Mouse (Mus musculus): ENCODE measurements at regions not wholly inside any gene's neighbourhood (a gene's known extent, or its start where the extent isn't known, plus 50 kb on each side); places are given as distances from the start of the nearest gene placed in this dataset.

DNA sequence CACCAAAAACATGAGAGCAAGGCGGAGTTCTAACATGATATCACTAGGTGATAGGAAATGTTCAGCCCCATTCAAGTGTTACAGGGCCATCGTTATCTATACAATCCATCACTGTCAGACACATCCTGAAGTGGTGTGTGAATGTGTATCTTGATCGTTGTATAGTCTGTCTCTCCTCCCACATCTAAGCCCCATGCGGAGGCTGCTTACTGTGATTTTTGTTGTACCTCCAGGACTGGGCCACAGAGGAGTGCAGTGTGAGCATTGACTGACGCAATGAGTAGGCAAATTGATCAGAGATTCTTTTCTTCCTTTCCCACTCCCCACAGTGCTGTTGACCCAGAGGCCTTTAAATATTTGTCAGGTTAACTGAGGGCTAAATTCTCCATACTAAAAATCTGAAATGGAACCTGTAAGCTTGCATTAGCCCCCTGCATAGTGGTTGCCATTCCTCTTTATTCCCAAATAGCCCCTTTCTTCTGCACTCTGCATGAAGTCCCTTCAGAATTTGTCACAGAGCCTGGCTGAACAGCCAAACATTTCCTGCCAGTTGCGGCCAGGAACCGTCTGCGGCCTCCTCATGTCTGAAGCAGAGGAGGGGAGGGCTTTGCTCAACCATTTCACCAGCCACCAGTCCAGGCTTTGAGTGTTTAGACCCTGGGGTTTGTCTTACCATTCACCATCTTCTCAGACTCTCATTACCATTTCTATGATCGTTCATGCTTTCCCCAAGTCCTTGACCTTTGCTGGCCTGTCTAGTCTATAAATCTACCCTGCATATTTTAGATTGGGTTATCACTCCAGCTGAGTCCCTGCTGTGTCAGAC, 119.3 kb downstream of the Ttc8 start:
- no peak for DNase-seq

GRCm38 (mm10) chr12:99041606-99042005, 121.2 kb downstream of the Ttc8 start:
- no peak for DNase-seq

- no peak for DNase-seq
Measured at GRCm38 (mm10) chr12:99042918-99043862, 122.8 kb downstream of the Ttc8 start.

- no peak for DNase-seq
Measured at GRCm38 (mm10) chr12:99044477-99044876, 124.1 kb downstream of the Ttc8 start.

GRCm38 (mm10) chr12:99050426-99050825, 130.1 kb downstream of the Ttc8 start:
- DNase-seq, result no peak

DNA sequence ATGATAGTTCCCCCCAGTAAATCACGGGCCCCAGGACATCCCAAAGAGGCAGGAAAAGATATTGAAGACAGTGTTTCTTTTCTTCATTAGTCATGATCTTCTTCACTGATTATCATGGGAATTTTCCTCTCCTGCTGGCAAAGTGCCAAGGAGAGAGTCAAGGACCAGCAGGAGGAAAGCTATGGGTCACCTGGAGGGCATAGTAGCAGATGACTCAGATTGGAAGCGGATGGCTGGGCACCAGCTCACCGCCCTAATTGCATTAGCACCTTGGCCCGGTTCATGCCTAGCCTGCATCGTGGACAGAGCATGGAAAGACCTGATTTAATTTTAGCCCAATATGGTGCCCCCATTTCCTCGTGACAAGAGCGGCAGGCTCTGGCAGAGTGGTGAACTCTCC, 132.2 kb downstream of the Ttc8 start:
- DNase-seq, result no peak

DNA sequence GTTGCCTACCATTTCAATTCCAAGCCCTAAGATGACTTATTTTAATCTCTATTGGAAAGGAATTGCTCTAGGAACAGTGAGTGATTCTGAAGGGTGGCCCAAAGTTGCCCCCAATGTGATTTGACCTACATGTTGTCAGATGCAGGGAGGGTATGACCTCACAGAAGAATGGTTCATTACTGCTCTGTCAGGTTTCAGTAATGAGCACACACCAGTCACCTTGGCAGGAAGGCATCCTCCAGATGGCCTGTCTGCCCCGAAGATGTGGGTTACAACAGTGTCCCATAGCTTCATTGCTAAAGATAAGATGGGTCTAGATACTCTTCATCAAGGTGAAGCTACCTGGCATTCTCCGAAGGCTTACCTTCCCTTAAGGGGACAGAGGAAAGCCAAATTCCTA, 137.1 kb downstream of the Ttc8 start:
- DNase-seq, result no peak

DNA sequence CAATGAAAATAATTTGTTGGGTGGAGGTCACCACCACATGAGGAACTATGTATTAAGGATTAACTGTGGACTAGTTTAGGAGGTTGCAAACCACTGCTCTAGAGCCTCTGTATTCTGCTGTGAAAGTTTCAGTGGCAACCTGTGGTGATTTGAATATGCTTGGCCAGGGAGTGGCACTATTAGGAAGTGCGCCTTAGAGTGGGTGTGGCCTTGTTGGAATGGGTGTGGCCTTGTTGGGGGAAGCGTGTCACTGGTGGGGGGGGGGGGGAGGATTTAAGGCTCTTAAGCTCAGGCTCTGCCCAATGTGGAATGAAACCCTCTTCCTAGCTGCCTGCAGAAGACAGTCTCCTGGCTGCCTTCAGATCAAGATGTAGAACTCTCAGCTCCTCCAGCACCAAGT, 138.5 kb downstream of the Ttc8 start:
- DNase-seq, result no peak

GRCm38 (mm10) chr12:99059491-99059890, 139.1 kb downstream of the Ttc8 start:
- no peak for DNase-seq

DNA sequence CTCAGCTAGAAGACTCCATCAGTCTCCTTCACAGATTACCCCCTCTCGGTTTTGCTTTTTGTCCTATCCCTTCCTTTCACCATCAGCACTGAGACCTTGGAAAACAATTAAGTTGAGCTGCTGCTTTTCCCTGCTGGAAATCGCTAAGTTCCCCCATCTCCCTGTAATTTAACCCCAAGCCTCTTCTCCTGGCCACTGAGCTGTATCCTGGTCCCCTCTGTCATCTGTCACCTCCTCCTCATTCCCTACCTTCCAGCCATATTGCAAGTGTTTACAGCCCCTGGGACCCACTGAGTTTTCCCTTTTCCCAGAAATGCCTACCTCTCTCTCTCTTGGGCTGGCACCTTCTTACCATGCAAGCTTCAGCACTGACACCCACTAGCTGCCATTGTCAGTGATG, 140.3 kb downstream of the Ttc8 start:
- DNase-seq, result no peak

GRCm38 (mm10) chr12:99063441-99063840, 143.1 kb downstream of the Ttc8 start:
- DNase-seq, result no peak

DNA sequence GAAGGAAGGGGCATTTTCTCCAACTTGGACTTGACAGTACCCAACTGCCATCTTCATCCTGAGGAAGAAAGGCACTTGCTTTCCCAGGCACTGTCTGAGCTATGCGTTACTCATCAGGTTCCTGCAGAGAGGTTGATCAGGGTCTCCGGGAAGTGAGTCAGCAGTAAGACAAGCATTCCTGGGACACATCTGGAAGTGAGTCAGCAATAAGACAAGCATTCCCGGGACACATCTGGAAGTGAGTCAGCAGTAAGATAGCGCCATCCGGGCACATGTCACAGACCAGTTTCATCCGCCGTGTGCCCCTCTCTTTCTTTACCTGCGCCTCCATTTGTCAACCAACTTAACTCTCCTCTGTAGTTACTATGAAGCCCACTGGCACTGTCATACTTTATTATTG, 143.5 kb downstream of the Ttc8 start:
- no peak for DNase-seq

- DNase-seq, result no peak
Measured at GRCm38 (mm10) chr12:99067962-99068361, 147.6 kb downstream of the Ttc8 start.

DNA sequence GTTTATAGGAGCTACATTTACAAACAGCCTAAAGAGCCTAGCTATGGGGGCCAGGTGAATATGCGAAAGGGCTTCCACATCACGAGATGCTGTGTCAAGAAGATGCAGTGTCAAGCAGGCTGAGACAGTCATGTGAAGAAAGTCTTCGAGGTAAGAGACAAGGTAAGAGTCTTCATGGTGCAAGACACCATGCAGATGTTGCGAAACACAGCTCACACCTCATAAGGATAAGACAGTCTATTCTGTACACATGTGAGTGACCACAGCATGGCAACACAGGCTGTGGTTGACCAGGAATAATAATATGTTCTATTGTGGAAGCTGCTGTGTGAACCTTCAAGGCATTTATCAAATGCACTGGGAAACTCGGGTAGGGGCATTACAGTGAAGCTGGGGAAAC, 153.4 kb downstream of the Ttc8 start:
- no peak for DNase-seq

- no peak for DNase-seq
Measured at GRCm38 (mm10) chr12:99077366-99077765, 157.0 kb downstream of the Ttc8 start.

DNA sequence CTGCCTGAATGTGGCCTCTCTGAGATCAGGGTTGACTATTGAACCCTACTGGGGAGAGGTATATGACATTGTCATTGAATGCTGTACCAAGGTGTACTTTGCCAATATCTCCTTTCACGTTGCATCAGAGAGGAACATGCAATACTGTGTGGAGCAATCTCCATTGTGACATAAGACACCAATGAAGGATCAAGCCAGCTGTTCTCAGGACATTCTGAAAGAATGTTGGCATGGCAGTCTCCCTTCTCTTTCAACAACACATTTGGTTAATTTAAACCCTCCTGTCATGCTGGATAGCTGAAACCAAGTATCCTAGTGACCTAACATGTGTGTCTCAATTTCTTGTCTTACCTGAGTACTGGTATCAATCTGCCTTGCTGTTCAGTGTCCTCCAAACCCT, 159.5 kb downstream of the Ttc8 start:
- DNase-seq, result no peak

DNA sequence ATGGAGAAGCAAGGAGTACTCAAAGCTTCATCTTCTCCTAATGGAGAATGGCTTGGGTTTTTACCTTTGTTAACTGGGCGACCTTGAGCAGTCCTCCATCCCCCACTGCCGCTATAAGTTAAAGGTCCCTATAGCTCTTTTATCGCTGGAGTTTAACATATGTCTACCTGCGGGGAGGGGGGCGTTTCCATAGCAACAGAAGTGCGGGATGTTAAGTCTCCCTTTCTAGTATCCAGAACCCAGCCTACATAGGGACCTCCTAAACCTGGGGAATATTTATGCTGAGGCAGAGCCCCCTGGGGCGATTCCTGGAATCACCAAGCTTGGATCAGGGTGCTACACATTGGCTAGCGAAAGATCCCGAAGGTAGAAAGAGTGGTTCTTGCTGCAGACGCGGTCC, 163.2 kb downstream of the Ttc8 start:
- DNase-seq, result no peak

- DNase-seq, result peak; percentile 56 to 77
Measured at GRCm38 (mm10) chr12:99084144-99084543, 163.8 kb downstream of the Ttc8 start.

DNA sequence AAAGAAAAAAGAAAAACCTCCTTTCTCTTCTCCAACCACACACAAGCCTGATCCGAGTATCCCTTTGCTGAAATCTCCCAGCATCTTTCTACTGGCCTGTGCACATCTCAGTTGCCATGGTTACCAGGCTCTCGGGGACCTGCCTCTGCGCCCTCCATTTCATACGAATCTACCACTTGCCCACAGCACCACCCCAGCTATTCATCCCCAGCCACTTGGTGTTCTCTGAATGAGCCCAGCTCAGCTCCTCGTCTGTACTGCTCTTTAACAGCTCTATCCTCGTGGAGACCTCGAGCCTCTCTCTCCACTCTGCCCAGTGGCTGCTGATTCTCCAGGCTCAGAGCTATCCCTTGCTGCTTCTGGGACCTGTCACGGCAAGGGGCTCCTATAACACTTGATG, 166.9 kb downstream of the Ttc8 start:
- DNase-seq, result no peak

DNA sequence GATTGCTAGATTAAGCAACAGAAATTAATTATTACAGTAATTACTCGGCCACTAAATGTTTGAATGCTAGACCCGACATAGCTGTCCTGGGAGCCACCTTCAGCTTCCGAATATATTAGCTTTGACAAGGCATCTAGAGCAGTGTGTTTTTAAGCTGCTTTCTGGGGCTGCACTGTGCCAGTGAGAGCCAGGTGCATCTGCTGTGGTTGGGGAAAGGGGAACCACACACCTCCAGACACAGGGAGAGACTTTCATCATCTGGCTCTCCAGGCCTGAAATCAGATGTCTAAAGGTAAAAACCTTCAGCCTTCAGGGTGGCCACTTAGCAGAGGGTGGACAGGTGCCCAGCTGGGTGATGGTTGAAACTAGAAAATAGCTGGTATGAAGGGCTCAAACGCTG, 171.4 kb downstream of the Ttc8 start:
- no peak for DNase-seq

DNA sequence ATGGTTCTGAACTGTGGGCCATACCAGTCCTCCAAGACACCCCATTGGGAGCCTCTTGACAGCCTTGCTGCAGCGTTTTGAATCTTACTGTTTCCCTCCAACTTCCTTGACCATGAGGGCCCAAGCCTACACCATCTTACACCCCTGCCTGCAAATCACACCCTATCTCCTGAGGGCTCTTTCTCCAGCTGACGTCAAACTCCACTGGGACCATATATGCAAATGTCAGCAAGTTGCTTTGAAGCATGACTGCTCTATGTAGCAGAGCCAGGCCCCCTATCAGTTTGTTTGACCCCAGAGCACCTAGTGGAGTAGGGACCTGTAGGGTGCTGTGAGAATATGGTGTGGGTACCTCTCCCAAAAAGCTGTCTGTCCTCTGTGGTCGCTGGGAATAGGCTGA, 172.8 kb downstream of the Ttc8 start:
- DNase-seq, result no peak

DNA sequence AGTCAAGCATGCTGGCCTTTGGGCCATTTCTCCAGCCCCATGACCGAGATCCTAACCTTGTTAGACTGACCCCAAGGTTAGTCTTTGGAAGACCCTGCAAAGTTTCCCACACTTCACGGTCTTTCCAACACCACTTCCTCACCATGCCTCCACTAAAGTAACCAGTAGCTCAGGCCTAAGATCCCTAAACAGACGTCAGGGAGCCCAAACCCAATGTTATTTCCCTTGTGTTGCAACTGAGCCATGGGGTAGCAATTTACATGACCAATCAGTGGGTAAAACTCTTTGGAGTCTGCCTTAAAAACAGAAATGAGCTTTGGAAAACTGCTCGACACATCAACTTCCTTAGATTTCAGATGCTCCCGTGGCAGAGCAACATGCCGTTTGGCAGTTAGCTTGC, 173.6 kb downstream of the Ttc8 start:
- no peak for DNase-seq

DNA sequence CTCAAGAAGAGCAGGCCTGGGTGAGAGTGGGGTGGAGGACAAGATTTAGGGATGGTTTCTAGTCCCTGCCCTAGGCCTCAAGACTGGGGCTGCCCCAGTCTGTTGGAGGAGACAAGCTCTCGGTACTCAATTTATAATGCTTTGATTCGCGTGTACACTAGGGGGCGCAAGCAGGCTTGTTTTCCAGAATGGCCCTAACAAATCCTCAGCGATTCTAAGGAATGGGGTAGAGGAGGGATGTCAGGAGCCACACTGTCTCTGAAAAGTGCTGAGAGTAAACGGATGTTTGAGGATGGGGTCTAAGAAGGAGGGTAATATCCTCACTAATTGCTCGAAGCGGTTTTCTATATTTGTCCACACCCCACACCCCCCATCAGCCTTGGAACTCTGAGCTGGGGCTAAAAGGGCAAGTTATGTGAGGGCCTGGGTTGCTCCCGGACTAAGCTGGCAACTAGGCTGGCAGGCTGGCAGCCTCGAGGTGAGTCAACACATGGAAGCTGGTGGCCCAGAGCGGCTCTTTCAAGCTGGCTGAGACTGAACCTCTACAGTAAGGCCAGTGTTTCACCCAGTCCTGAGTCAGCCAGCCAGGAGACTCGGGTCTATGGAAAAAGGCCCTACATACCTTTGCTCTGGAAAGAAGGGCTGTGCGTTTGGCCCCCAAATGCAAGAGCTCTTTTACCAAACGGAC, 176.7 kb downstream of the Ttc8 start:
- peak; percentile 17 to 68 for DNase-seq

Data from spleen, adult 18-20 months (tissue).